Mouse (Mus musculus) R1 (cell line): ENCODE measurements around the gene Tbx2.

Experiments
- DNase-seq: peaks from one replicate; pipeline ENCODE4 v3.0.0-alpha.2; 2018; ENCODE audit warnings: low read depth, low spot score

Tbx2 gene

GRCm38 (mm10) chr11:85832231-85832924, at the start of gene Tbx2:
TSS of gene Tbx2 (plus strand) at chr11:85832551.
- DNase-seq = peak; percentile 89

- peak; percentile 58 for DNase-seq
Measured at GRCm38 (mm10) chr11:85786113-85786718, 46.1 kb upstream of the Tbx2 start.

GRCm38 (mm10) chr11:85789750-85790149, 42.6 kb upstream of the Tbx2 start:
- no peak for DNase-seq

- no peak for DNase-seq
Measured at GRCm38 (mm10) chr11:85790267-85790666, 42.1 kb upstream of the Tbx2 start.

- DNase-seq = no peak
Measured at GRCm38 (mm10) chr11:85791212-85791611, 41.1 kb upstream of the Tbx2 start.

- no peak for DNase-seq
Measured at GRCm38 (mm10) chr11:85792534-85793215, 39.7 kb upstream of the Tbx2 start.

DNA sequence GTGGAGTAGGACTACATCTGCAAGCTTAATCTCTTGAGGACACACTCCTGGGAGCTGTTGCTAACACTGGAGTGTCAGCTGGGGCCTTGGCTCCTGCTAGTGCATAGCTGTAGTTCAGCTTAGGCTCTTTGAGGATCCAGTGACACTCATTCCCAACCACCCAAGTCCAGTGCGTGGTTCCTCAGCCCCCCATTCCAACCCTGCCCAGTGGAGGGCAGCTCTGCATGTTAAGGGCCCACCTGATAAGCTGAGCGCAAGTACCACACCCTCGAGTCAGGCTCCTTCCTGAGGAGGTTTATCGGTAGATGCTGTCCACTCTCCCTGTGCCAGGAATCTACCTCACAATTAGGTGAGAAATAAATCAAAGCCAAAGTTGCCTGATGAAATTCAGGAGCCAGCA, 32.9 kb upstream of the Tbx2 start:
- no peak for DNase-seq

DNA sequence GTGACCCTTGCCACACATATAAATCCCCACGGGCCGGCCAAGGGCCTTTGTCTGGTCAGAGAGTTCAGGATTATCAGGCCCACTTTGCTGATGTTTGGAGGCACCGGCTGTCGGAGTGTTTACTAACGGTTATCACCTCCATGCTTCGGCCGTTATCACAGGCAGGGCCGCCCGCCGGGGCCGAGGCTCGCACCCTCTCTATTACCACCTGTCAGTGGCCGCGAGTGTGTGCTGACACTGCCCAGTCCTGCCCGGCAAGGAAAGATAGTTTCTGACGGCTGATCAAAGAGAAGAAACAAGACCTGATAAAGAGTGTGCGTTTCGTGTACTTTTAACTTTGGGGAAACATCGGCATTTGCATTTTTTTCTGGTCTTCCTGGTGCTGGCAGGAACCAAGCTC, 32.5 kb upstream of the Tbx2 start:
- DNase-seq = no peak

DNA sequence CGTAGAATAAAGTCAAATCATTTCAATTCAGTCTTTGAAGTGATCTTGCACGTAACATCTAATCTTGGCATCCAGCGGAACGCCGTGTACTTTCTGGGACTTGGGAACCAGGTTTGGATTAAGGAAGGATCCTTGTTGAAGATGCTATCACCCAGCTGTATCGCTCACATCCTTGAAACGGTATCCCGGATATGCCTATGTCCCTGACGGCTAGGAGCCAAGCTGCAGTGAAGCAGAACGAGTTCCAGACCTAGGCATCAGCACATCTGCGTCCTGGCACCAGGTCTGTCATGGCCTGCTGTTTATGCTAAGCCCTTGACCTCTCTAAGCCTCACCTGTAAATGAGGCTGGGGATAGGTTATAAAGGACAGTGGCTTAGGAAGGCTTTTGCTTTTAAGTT, 32.0 kb upstream of the Tbx2 start:
- no peak for DNase-seq

GRCm38 (mm10) chr11:85804048-85804447, 28.3 kb upstream of the Tbx2 start:
- DNase-seq = no peak

GRCm38 (mm10) chr11:85805779-85806178, 26.6 kb upstream of the Tbx2 start:
- no peak for DNase-seq

- DNase-seq = no peak
Measured at GRCm38 (mm10) chr11:85807353-85807752, 25.0 kb upstream of the Tbx2 start.

GRCm38 (mm10) chr11:85811229-85811628, 21.1 kb upstream of the Tbx2 start:
- no peak for DNase-seq

DNA sequence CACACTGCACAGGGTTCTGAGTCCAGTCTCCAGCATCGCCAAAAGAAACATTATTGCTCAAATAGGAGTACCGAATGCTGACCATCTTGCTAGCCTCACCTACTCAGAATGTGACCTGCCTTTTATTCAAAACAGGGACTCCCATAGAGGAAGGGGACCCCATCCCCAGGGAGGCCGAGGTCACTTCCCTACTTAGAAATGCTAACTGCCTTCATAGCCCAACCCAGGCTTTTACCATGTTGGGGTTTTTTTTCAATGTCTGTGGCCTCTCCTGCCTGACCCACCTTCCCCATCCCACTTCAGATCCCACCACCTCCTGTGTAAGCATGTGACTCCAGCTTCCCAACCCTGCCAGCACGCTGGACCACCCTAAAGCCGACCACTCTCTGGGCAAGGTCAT, 20.7 kb upstream of the Tbx2 start:
- no peak for DNase-seq

- no peak for DNase-seq
Measured at GRCm38 (mm10) chr11:85812201-85812966, 20.0 kb upstream of the Tbx2 start.

- no peak for DNase-seq
Measured at GRCm38 (mm10) chr11:85814678-85815077, 17.7 kb upstream of the Tbx2 start.

DNA sequence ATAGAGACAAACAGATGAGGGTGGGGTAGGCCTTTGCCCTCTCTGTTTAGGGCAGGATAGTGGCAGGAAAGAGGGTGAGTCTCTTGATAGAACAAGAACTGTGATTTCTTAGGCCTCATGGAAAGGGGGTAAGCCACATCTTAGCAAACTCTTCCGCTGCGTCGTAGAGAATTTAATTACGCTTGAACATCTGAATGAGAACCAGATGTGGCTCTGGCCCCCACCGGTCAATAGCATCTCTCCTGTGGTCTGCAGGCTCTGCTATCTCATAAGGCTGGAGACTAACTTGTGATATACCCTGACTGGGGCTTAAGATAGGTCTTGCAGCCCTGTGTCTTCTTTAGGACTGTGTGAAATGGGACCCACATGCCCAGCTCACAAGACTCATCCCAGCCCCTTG, 15.9 kb upstream of the Tbx2 start:
- DNase-seq = no peak

- no peak for DNase-seq
Measured at GRCm38 (mm10) chr11:85818401-85818800, 13.9 kb upstream of the Tbx2 start.

GRCm38 (mm10) chr11:85820959-85821358, 11.4 kb upstream of the Tbx2 start:
- DNase-seq = no peak

DNA sequence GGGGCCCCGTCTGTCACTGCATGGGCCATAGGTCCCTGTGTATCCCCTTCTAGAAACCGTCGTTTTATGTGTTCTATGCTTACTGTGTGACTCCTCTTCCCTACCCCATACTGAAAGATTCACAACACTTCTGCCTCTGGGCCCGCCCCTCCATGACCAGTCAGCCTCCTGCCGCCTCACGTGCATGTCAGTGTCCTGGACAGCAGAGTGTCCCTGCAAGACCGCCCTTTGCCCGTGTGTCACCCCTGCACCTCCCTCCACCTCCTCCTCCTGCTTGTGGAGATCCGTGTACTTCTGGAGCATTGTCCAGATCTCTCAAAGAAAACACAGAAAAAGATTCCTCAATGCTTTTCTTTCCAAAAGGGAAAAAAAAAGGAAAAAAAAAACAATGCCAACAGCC, 10.7 kb upstream of the Tbx2 start:
- DNase-seq = no peak

DNA sequence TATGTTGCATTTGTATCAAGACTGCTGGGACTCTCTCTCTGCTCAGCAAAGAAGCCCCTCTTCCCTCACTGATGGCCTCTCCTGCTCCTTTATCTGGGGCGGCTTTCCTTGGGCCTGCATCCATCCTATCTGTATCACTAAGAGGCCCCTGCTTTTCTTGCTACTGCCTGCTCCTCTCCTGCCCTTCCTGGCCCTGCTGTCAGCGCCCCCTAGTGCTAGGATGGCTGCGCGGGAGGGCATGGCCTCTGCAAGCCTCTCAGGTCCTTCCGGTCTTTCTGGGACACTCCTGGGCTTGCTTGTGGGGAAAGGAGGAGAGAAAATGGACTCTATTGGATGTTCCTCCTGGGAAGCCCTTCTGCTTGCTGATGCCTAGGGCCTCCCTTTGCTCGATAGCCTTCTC, 9.2 kb upstream of the Tbx2 start:
- peak; percentile 68 for DNase-seq

- no peak for DNase-seq
Measured at GRCm38 (mm10) chr11:85823794-85824193, 8.6 kb upstream of the Tbx2 start.
